Mouse (Mus musculus) macrophage (primary cell): Measurements from ENCODE around the gene Vsig2. TPM values are rescaled to one million over a fixed set of nuclear protein-coding genes. Genes with fewer than 3 reads are reported as not detected.

ENCODE experiments used
- polyA plus RNA-seq: library from polyadenylated mRNA; stranded (reverse); fragments of 250-400 nt; gene quantifications from 3 replicates; pipeline ENCODE4 v1.2.4, GENCODE M21; 2018; ENCODE audit warnings: inconsistent platforms

The Vsig2 gene
- polyA plus RNA-seq, 1 experiment from 2014 or later: not detected

Other genes starting within 250 kb of the Vsig2 start
- gene Ccdc15, start 190.8 kb upstream of the Vsig2 start, polyA plus RNA-seq: 0.39 to 1.2 TPM (median 0.57 TPM) in 3 replicates
- gene Hepacam, start 171.9 kb upstream of the Vsig2 start, polyA plus RNA-seq: not detected in 3 replicates
- not detected in 3 replicates for gene Robo4, start 137.4 kb upstream of the Vsig2 start, polyA plus RNA-seq
- not detected in 3 replicates for gene Robo3, start 106.0 kb upstream of the Vsig2 start, polyA plus RNA-seq
- gene Msantd2, start 49.9 kb upstream of the Vsig2 start, polyA plus RNA-seq: 6.0 to 10.2 TPM (median 7.9 TPM) in 3 replicates
- gene Esam, start 11.2 kb upstream of the Vsig2 start, polyA plus RNA-seq: 0.17 to 0.22 TPM in 2 of 3 replicates, not detected in the other
- 0.50 to 1.4 TPM (median 0.82 TPM) in 3 replicates for gene Nrgn, start 13.6 kb downstream of the Vsig2 start, polyA plus RNA-seq
- 17.3 to 25.0 TPM (median 19.8 TPM) in 3 replicates for gene Siae, start 16.4 kb downstream of the Vsig2 start, polyA plus RNA-seq
- gene Spa17, start 74.5 kb downstream of the Vsig2 start, polyA plus RNA-seq: 0.82 to 3.2 TPM (median 1.1 TPM) in 3 replicates
- gene Tbrg1, start 118.1 kb downstream of the Vsig2 start, polyA plus RNA-seq: 27.0 to 40.4 TPM (median 32.6 TPM) in 3 replicates
- gene Panx3, start 130.0 kb downstream of the Vsig2 start, polyA plus RNA-seq: not detected in 3 replicates
- not detected in 3 replicates for gene Olfr160, start 177.0 kb downstream of the Vsig2 start, polyA plus RNA-seq
- gene Olfr874, start 205.9 kb downstream of the Vsig2 start, polyA plus RNA-seq: not detected in 3 replicates
- not detected in 3 replicates for gene Olfr875, start 232.6 kb downstream of the Vsig2 start, polyA plus RNA-seq